Mouse (Mus musculus) adrenal gland, postnatal 36 days (tissue): ENCODE measurements at regions not wholly inside any gene's neighbourhood (a gene's known extent, or its start where the extent isn't known, plus 50 kb on each side); places are given as distances from the start of the nearest gene placed in this dataset.

Experiments used
- DNase-seq, 2 experiments: peaks; one replicate each; pipeline ENCODE4 v3.0.0; 2021; ENCODE audit warnings: mixed read lengths in 1 of 2

DNA sequence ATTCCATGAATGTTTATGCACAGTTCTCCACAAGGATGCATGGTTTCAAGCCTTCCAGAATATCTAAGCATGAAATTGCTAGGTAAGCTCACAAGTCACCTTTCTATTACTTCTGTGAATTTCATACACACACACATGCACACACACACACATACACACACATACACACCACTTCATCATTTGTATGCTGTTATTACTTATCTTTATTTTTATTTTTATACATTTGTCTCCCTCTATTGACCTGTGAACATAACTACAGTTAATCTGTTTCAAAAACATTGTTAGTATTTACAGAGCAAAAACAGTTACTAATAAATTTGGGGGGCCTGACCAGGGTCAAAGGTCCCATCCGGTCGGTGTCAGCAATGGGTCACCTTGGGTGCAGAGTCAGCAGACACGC is 212.6 kb upstream of the Depdc1a start:
- no peak for DNase-seq

DNA sequence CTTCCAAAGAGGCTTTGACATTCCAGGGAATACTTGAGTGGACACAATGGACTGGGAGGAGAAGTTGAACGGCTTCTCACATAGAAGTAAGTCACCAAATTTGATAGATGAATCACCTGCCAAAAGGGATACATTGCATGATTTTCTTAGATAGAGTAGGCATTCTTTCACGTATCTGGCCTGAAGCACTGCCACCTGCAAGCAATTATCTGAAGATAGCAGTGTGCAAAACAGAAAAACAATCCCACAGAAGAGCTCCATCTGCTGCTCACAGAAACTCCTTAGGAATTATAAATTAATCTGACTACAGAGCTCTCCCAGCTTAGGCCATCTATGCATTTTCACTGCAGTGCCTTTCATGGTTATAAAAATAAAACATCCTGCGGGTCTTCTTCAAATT is 177.8 kb upstream of the Depdc1a start:
- DNase-seq, result no peak

DNA sequence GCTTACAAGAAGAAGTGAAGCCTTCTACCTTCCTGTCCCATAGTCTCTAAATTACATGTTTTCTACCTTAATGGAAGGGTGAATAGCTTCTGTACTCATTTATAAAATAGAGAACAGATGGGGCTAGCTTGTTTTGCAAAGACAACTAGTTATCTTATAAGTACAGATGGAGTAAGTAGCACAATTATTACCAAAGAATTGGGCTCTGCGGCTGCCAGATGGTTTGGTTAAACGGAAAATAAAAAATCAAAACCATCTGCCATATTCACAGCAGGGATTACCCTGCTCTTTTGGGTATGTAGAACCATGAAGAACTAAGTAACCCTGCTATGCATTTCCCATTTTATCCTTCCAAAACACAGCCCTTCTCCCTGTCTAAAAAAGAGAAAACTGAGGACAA is 147.2 kb upstream of the Depdc1a start:
- no peak for DNase-seq

DNA sequence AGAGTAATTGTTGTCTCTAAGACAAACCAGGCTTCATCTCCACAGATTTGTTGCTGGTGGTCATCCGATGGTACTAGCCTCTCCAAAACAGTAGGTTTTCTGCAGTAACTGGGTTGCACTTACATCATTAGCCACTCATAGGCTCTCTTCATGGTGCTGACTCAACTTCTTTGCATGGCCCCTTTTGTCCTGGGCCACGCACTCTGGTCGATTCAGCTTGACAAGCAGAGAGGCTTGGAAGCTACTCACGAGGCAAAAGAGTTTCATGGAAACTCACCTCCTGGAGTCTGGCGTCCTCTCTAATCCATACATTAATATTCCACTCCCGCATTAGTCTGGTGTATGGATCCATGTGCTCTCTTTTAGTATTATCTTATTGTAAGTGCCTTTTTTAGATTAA is 141.5 kb upstream of the Depdc1a start:
- DNase-seq, result no peak

DNA sequence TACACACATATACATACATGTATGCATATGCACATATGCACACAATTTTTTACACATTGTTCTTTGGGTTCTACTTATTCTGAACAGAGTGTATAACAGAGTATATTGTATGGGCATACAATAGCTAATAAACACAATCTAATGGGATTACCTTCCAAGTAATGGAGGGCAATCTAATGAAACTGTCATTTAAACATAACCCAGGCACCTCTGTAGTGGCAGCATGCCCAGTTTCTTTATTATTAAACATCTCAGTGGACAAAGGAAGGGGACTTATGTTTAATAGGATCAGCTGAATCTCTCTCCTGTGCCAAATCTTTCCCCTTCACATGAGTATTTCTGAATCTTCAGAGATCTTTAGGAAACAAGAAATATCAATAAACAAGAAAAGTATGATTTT is 122.1 kb upstream of the Depdc1a start:
- peak in 1 of 2 experiments; percentile 2 for DNase-seq
